Mouse (Mus musculus) G1E (cell line): ENCODE data around the gene Sec24a. TPM values are rescaled to one million over a fixed set of nuclear protein-coding genes. Genes with fewer than 3 reads are reported as not detected.

Experiments
- ATAC-seq: 2 replicates; pipeline ENCODE4 v1.8.0; 2016; ENCODE audit warnings: mild to moderate bottlenecking; ENCODE audit not compliant: insufficient number of reproducible peaks, poor library complexity, low FRiP score, severe bottlenecking; ENCODE audit errors: extremely low read depth
- DNase-seq: peaks from one replicate; pipeline ENCODE4 v3.0.0; 2012; ENCODE audit warnings: low spot score
- H3K27me3 ChIP-seq: 2 replicates; pipeline ENCODE4 v1.6.1; 2012; ENCODE audit warnings: mild to moderate bottlenecking, low read length, inconsistent platforms; ENCODE audit not compliant: insufficient read depth
- H3K36me3 ChIP-seq: replicated peaks from 2 replicates; pipeline ENCODE3; 2012; ENCODE audit warnings: mild to moderate bottlenecking, inconsistent platforms
- H3K4me1 ChIP-seq: 2 replicates; pipeline ENCODE4 v1.6.1; 2012; ENCODE audit warnings: low read depth, low read length, inconsistent platforms, mixed read lengths; ENCODE audit not compliant: insufficient read depth
- H3K4me3 ChIP-seq: 2 replicates; pipeline ENCODE4 v1.5.1; 2012; ENCODE audit warnings: low read depth, mild to moderate bottlenecking, inconsistent platforms, low read length, moderate library complexity, mixed read lengths
- H3K9me3 ChIP-seq: replicated peaks from 2 replicates; pipeline ENCODE4 v1.6.1; 2012; ENCODE audit warnings: inconsistent platforms
- CTCF ChIP-seq: IDR thresholded peaks from 2 replicates; pipeline ENCODE4 v1.5.1; 2012; ENCODE audit warnings: low read depth, low read length, inconsistent platforms, mixed read lengths
- GATA1 ChIP-seq: IDR thresholded peaks from 2 replicates; pipeline ENCODE4 v1.6.1; 2012; ENCODE audit warnings: borderline replicate concordance, low read length, inconsistent platforms, mixed read lengths
- GATA2 ChIP-seq: IDR thresholded peaks from 2 replicates; pipeline ENCODE4 v1.6.1; 2012; ENCODE audit warnings: low read depth, low read length, inconsistent platforms, borderline replicate concordance
- POLR2AphosphoS5 ChIP-seq: IDR thresholded peaks from 2 replicates; pipeline ENCODE4 v1.6.1; 2012; ENCODE audit warnings: low read depth, low read length, inconsistent platforms; ENCODE audit not compliant: insufficient replicate concordance
- TAL1 ChIP-seq: conservative IDR thresholded peaks from 2 replicates; pipeline ENCODE4 v1.6.1; 2012; ENCODE audit warnings: low read depth, low read length, inconsistent platforms, mixed read lengths
- polyA plus RNA-seq: library from polyadenylated mRNA; stranded (reverse); fragments of >175 nt; gene quantifications from 2 replicates; pipeline ENCODE4 v1.2.3, GENCODE M21; 2012
- total RNA-seq, 2 experiments: library from RNA; stranded (forward) in 1 of 2; stranded (reverse) in 1 of 2; fragments of 200-1000 nt in 1 of 2; fragments of >200 nt in 1 of 2; fragmentation: Nextera tagmentation in 1 of 2; gene quantifications; 2 replicates each; pipeline ENCODE4 v1.2.3; 2014 to 2017

Gene Sec24a
- total and polyA plus RNA-seq, 3 experiments = 8.2 to 40.9 (median 22.4) TPM

DNA sequence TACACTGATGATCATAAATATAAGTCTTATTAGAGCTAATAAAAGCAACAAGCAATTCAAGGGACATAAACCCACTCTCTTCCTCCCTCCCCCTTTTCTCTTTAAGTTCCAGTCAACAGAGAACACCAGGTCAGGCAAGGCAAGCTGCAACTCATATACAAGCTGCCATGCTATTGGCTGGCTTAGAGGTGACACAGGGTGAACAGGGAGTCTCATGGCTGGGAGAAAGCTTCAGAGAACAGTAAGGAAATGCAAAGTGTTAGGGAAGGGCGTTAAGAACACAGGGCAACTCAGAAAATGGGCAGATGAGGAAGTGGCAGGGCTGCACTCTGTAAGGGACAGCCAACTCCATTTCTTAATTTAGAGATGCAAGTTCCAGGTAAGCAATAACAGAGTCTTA is 30.6 kb downstream of the Sec24a start:
- Histone ChIP-seq H3K4me3 (no peak overlapping the region), H3K27me3 (no peaks in the 10 kb centered on the region), H3K4me1 (peaks cover 3% of the 10 kb centered on the region; the same call in 1 of the 2 replicates), H3K9me3 (no peaks in the 10 kb centered on the region), H3K36me3 (peaks cover 76% of the 10 kb centered on the region)
- no peak for ATAC-seq
- no peak for DNase-seq
- TF ChIP-seq GATA1 (no peak), TAL1 (no peak), POLR2AphosphoS5 (no peak), GATA2 (no peak), CTCF (no peak)

GRCm38 (mm10) chr11:51721066-51721465 is 42.4 kb downstream of the Sec24a start:
- TF ChIP-seq CTCF (no peak), GATA1 (no peak), TAL1 (no peak), POLR2AphosphoS5 (no peak), GATA2 (no peak)
- ATAC-seq (no peak), DNase-seq (no peak)
- Histone ChIP-seq H3K9me3 (no peaks in the 10 kb centered on the region), H3K27me3 (no peaks in the 10 kb centered on the region), H3K4me1 (no peaks in the 10 kb centered on the region), H3K36me3 (peaks cover 83% of the 10 kb centered on the region), H3K4me3 (no peak overlapping the region)

DNA sequence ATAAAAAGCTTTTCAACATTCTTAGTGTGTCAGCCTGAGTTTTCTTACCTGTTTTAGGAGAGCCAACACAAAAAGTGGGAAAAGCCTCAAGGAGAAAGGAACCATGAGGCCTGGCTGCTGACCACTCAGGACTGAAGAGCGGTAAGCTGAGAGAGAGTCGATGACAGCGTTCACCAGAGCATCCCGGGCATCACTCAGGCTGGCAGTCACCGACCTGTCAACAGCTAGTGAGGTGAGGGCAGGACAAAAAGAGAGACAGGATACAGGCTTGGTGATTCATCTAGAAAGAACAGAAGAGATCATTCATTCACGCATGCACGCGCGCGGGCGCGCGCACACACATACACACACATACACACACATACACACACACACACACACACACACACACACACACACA is 56.4 kb downstream of the Sec24a start:
- Histone ChIP-seq H3K27me3 (no peaks in the 10 kb centered on the region), H3K4me3 (no peak overlapping the region), H3K4me1 (peaks cover 5% of the 10 kb centered on the region), H3K9me3 (no peaks in the 10 kb centered on the region), H3K36me3 (peaks cover 83% of the 10 kb centered on the region)
- DNase-seq (no peak), ATAC-seq (no peak)
- TF ChIP-seq TAL1 (no peak), GATA2 (no peak), CTCF (no peak), POLR2AphosphoS5 (no peak), GATA1 (no peak)

DNA sequence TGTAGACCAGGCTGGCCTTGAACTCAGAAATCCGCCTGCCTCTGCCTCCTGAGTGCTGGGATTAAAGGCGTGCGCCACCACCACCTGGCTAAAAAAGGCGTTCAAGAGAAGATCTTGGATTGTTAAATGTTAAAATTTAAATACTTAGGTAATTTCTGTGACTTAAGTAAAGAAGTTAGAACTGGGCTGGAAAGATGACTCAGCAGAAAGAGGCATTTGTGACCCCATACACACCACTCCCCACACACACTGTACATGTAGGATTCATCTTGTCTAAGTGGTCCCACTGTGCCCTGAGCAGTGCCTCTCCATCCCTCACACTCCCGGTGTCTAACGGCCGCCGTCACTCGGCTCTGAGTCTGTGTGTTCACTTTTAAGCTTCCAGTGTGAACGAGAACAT is 57.0 kb downstream of the Sec24a start:
- Histone ChIP-seq H3K4me3 (no peak overlapping the region), H3K27me3 (no peaks in the 10 kb centered on the region), H3K9me3 (no peaks in the 10 kb centered on the region), H3K36me3 (peaks cover 83% of the 10 kb centered on the region), H3K4me1 (peaks cover 5% of the 10 kb centered on the region)
- DNase-seq (no peak), ATAC-seq (no peak)
- TF ChIP-seq GATA1 (no peak), CTCF (no peak), TAL1 (no peak), POLR2AphosphoS5 (no peak), GATA2 (no peak)

DNA sequence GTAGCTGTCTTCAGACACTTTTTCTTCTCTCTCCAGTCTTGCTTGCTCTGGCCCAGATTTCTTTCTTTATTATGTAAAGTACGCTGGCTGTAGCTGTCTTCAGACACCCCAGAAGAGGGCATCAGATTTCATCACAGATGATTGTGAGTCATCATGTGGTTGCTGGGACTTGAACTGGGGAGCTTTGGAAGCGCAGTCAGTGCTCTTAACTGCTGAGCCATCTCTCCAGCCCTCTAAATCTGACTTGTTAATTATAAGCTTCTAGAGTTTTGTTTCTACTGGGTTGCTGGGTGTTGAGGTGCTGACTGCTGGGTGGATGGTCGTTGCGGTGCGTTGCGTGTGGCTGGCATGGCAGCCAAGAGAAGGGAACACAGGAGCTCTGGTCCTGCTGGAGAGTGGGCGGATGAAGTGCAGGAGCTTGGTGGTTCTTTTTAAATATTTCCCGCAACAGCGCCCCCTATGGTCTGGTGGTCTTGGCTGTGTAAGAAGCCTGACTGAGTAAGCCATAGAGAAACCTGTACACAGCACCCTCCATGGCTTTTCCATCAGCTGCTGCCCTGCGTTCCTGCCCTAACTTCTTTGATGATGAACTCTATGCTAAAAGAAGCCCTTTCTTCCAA is 59.9 kb downstream of the Sec24a start:
- DNase-seq (no peak), ATAC-seq (no peak)
- peaks cover 5% of the 10 kb centered on the region for H3K4me1 ChIP-seq
- no peaks in the 10 kb centered on the region for H3K27me3 ChIP-seq
- peaks cover 89% of the 10 kb centered on the region for H3K36me3 ChIP-seq
- no peaks in the 10 kb centered on the region for H3K9me3 ChIP-seq
- no peak for TF ChIP-seq GATA2
- no peak for TF ChIP-seq POLR2AphosphoS5
- TF ChIP-seq TAL1 = no peak
- TF ChIP-seq CTCF = no peak
- no peak for TF ChIP-seq GATA1
- H3K4me3 ChIP-seq = no peak overlapping the region

DNA sequence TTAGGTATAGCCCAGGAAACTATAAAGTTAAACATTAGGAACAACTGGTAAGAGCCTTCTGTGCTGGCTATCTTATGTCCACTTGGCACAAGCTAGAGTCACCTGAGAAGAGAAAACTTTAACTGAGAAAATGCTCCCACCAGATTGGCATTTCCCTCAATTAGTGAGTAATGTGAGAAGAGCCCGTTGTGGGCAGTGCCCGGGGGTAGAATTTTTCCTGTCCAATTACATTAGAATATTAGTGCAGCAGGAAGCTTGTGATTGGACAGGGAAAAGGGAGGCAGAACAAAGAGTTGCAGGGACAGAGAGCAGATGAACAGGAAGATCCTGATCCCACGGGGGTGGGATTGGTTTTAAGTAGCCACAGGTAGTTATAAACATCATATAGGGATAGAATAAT is 60.6 kb downstream of the Sec24a start:
- H3K4me1 ChIP-seq = peaks cover 5% of the 10 kb centered on the region
- H3K27me3 ChIP-seq = no peaks in the 10 kb centered on the region
- H3K9me3 ChIP-seq = no peaks in the 10 kb centered on the region
- H3K36me3 ChIP-seq = peaks cover 88% of the 10 kb centered on the region
- no peak overlapping the region for H3K4me3 ChIP-seq
- ATAC-seq (no peak), DNase-seq (no peak)
- TF ChIP-seq GATA1 (no peak), GATA2 (no peak), POLR2AphosphoS5 (no peak), CTCF (no peak), TAL1 (no peak)
